Mouse (Mus musculus) neural tube, embryonic 10.5 days (tissue): ENCODE measurements around the gene Auh.

Experiments
- DNase-seq: peaks from one replicate; pipeline ENCODE4 v3.0.0-alpha.2; 2017; ENCODE audit warnings: low spot score; ENCODE audit errors: extremely low spot score

Auh gene

GRCm38 (mm10) chr13:52836231-52836630, 93.2 kb downstream of the Auh start:
- no peak for DNase-seq

DNA sequence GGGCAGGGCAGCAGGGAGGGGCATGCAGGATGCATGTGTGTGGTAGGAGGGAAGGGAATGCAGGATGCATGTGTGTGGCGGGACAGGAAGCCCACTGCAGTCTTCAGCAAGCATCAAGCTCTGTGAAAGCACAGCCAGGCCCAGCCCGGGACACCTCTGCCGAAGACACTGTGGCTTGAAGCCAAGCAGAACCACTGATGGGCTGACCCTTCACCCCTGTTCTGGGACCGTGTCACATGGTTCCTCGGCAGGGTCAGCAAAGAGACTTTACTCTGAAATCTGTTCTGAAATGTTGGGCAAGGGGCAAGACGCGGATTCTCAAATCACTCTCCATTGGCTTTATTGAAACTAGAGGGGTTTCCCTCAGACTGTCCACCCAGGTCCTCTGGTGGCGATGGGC, 94.9 kb downstream of the Auh start:
- no peak for DNase-seq

- DNase-seq: no peak
These were observed 95.7 kb downstream of the Auh start for GRCm38 (mm10) chr13:52833748-52834147.

GRCm38 (mm10) chr13:52833220-52833619, 96.3 kb downstream of the Auh start:
- DNase-seq: no peak

DNA sequence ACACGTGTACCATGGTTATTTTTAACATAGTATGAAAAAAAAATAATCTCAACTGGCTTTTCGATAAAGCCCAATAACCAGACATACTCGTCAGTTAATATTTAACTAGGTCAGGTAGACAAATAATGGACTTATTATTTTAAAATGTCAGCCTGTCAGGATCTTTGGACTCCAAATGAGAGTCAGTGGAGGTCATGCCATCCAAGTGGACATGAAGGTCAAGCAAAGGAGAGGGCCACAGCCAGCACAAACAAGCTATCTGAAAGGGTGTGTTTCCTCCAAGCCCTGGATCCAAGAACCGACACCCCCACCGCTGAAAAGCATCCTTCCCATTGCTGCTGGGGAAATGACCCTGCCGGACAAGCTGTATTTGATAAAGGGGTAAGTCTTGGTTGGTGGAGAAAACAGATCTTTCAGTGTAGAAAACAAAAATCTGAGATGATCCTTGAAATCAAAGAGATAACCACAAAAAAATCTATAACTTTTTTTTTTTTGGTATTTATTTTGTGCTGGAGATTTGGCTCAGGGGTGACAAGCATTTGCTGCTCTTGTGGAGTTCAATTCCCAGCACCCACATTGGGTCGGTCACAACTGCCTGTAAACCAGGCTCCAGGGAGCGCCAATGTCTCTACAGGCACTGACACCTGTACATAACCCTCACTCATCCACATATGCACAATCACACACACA, 96.9 kb downstream of the Auh start:
- DNase-seq: no peak

DNA sequence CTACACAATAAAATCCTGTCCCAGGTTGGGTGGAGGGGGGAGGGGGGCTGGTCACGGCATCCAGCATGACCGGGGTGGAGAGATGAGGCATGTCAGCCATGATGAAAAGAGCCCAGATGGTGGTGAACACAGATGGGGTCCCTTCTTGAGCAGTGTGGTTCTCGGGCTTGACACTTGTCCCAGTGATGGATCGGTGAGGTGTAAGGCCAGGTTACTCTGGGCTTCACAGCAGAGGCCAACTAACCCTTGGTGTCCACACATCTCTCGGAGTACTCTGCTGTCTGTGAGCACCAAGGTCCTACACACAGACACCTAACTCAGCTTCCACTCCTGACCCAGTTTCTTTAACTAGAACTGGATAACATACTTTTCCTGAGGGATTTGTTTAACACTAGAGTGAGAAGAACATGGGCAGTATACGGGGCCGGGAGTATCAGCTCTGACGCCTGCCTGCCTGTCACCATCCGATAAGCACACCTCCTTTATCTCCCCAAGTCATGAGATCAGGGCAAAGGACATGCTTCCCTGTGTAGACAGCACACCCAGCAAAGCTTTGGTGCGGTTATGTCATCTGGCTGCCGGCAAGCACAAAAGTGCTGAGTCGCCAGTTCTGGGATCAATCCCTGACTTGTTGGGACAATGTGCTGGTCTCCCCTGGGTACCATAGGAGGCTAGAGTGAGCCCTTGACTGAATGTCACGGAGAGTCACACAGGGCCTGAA, 98.3 kb downstream of the Auh start:
- DNase-seq: no peak

DNA sequence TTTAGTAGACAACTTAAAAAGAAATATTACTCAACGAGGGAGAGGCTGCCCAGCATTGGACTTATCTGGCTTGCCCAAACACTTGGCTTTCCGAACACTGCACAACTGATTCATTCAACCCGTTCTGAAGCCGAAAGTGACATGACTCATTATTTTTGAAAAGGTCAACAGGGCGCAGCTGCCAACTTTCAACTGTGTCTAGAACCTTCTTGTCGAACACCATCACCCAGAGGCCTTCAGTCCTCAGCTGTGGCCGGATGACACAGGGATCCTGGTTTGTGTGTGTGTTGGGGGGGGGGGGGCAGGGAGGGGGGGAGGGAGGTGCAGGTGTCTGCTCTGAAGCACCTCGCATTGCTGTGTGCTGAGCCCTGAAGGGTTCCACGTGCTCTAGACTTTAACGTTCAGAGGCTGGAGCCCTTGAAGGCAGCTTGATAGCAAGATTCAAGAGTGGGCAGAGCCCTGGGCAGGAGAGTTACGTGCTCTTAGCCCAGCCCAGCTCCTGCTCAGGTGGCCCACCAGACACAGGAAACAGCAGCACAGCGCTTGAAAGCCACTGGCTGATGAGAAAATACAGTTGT, 100.4 kb downstream of the Auh start:
- DNase-seq: no peak

GRCm38 (mm10) chr13:52828217-52828616, 101.3 kb downstream of the Auh start:
- no peak for DNase-seq

DNA sequence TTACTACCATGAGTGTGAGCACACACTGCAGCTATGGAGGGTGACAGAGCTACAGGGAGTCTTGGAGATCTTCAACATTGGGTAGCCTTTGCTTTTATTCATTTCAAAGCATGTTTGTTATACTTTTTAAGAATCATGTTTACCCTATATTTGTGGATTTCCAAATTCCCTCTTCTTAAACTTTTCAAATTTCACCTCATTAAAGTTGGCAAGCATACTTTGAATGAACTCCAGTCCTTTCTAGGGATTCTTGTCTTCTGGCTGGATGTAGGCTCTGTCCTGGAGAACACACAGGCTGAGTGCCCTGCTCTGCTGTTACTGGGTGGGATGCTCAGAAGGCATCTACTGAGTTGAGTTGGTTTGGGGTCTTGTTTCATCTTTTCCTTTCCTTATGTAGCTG, 102.8 kb downstream of the Auh start:
- no peak for DNase-seq

DNA sequence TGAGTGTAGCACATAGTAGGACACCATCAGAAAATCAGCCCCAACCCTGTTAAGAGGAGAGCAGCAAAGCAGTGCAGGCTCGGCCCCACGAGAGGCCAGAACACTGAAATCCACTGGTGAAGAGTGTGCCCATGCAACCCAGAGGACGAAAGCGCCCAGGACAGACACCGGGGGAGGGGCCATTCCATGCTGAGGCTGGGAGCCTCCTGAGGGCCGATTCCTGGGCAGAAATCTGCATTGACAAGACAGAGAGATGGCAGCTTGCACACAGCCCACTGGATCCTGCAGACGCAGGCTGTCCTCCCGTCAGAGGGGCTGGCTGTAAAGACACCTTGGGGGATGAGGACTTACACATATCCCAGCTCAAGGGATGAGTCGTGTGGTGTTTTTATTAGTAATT, 104.7 kb downstream of the Auh start:
- DNase-seq: no peak

DNA sequence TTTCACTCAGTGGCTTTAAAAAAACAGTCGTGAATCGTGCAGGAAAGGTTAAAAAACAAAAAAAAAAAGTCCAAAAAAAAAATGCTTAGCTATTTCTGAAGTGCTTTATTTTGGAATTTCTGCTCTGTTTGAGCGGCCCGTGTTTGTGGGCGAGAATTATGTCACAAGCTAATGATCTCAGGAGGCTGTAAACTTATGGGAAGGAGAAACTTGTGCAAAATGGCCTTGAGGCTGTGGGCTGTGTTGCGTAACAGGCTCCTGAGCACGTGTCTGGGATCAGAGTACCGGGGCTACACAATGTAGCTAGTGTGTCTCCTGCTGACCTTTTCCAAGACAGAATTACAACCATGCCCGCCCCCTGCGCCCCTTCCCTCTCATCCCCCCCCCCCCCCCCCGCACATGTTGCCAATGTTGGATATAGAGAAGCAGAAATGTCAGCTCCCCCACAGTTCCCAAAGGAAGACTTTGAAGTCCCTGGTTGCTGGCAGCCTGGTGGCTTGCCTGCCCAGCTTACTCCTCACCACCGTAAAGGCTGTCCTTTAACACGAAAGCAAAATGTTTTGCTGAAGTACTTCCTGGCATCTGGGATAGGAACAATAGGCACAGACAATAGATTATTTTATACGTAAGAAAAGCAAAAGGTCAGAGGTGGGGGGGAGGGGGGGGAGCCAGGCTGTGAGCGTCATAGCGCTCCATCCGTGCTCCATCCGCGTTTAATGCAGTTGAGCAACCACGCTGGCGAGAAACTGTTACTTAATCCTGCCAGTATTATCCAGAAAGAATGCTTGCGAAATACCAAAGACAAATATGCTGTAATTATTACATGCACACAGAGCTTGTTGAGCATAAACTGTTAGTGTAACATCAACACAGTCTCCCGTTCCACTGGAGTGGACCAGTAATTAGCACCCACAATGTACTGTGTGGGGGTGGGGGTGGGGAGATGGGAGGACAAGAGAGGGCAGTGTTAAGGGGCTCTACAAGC, 107.0 kb downstream of the Auh start:
- DNase-seq: peak; percentile 46

DNA sequence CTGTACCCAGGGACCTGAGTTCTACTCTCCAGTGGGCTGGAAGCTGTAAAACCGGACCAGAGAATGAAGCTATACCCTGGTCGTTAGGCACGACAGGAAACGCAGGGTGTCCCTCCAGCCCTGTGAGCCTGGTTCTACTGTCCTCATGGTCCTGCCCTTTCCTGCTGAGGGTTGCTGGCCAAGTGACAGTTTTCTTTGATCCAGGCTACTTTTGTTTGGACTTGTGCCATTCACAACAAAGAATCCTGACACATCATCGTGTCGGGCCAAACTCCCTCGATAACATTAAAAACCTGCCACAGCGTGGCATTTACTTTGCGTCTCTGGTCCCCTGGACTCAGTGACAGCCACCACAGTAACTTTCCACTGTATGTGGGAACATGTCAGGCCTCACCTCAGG, 107.9 kb downstream of the Auh start:
- no peak for DNase-seq

DNA sequence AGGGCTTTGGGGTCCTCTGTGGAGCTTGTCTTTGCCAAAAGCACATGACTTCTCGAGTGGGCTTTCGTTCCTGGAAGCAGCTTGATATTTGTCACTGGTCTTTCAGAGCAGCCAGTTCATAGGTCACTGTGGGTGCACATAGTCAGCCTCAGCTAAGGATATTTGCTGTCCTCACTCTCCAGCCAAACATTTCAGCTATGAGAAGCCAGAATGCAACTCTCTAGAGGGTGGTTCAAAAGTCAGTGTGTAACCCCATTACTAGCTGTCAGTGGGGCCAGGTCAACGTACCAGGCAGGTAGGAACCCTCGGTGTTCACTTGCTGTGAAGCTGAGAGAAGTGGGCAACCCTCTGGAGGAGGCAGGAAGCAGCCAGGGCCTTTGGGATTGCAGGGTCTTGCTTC, 109.6 kb downstream of the Auh start:
- DNase-seq: no peak

DNA sequence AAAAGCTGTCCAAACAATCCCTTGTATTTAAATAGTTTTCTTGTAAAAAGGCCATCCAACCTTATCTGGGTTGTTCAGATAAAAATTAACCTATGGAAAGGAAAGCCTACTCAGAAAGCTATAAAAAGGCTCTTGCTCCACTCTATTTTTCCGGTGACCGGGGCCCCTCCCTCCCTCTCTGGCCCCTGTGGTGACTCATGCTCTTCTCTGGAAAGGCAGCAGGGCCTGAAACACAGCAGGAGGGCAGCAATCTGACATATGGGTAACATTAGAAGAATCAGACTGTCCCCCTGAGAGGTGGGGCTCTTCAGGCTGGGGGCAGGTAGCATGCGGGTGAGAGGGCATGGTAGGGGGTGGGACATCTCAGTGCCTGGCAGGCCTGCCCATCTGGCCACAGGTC, 110.7 kb downstream of the Auh start:
- DNase-seq: no peak

GRCm38 (mm10) chr13:52817991-52818491, 111.4 kb downstream of the Auh start:
- no peak for DNase-seq

- no peak for DNase-seq
These were observed 115.7 kb downstream of the Auh start for GRCm38 (mm10) chr13:52813750-52814149.

GRCm38 (mm10) chr13:52812549-52813515, 116.6 kb downstream of the Auh start:
- DNase-seq: no peak

DNA sequence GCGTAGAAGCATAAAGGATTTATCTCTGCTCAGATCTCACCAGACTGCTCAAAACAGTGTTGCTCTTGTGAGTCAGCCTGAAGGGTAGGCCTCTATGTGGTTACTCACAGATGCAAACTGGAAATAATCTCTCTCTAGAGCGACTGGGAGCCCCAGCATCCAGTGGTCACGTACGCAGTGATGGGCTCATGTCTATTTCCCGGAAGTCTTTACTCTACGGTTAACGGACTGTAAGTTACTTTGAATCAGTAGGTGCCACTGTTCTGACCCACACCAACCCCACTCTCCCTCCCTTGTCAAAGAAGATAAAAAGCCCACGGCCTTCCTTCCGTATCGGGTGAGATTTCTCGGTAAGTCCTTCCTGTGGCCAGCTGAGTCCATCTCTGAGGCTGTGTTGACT, 121.8 kb downstream of the Auh start:
- DNase-seq: no peak

DNA sequence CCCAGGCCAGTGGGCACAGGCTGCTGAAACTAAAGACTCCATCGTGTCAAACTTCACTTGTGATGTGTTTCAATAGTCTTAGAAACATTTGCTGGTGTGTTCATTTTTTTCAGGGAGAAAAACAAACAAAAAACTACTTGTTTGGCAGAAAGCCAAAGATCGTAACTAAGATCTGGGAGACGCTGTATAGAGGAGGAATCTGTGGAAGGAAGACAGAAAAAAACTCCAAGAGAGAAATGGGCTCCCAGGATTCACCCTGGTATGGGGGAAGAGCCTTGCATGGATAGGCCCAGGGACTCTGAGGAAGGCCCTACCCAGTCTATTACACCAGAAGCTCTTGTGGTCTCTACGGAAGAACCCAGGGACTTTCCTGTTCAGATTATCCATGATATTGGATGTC, 123.5 kb downstream of the Auh start:
- no peak for DNase-seq

DNA sequence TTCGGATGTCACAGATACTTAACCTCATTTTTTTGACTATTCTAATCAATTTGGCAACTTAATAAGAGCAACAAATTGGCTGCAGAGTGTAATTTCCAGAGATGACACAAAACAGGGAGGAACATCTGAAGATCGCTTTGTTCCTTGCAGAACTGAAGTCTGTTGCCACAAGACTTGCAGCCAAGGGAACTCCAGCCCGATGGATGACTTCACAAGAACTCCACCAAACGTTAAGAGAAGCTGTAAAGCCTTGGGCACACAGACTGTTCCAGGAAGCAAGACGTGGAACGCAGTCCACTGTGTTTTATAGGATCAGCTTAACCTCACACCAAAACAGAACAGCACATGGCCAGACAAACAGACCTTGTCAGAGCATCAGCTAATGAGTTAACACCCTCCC, 123.9 kb downstream of the Auh start:
- DNase-seq: no peak
